Mouse (Mus musculus) myocyte (in vitro differentiated cells): ENCODE measurements at regions not wholly inside any gene's neighbourhood (a gene's known extent, or its start where the extent isn't known, plus 50 kb on each side); places are given as distances from the start of the nearest gene placed in this dataset.

Experiments used
- H3K27me3 ChIP-seq: one replicate; pipeline ENCODE4 v1.6.1; 2011; ENCODE audit not compliant: control insufficient read depth, insufficient read depth, insufficient read length
- H3K36me3 ChIP-seq: one replicate; pipeline ENCODE4 v1.6.1; 2011; ENCODE audit not compliant: control insufficient read depth, insufficient read depth
- H3K4me2 ChIP-seq: one replicate; pipeline ENCODE4 v1.6.1; 2011; ENCODE audit warnings: low read depth, control low read depth
- H3K4me3 ChIP-seq: one replicate; pipeline ENCODE4 v1.5.1; 2011; ENCODE audit warnings: mild to moderate bottlenecking, control low read depth, moderate library complexity
- H3K79me2 ChIP-seq: one replicate; pipeline ENCODE4 v1.6.1; 2011; ENCODE audit not compliant: control insufficient read depth, insufficient read depth
- H3ac ChIP-seq: one replicate; pipeline ENCODE4 v1.6.1; 2011; ENCODE audit not compliant: control insufficient read depth, insufficient read length
- CEBPB ChIP-seq: IDR thresholded peaks from 2 replicates; pipeline ENCODE4 v1.6.1; 2011; ENCODE audit warnings: mild to moderate bottlenecking, moderate library complexity; ENCODE audit not compliant: poor library complexity, insufficient read depth, severe bottlenecking
- E2F4 ChIP-seq: IDR thresholded peaks from one replicate; pipeline ENCODE4 v1.6.1; 2011; ENCODE audit warnings: mild to moderate bottlenecking, control low read depth, moderate library complexity; ENCODE audit not compliant: insufficient read depth
- MAX ChIP-seq: IDR thresholded peaks from one replicate; pipeline ENCODE4 v1.6.1; 2011; ENCODE audit warnings: low read depth, mild to moderate bottlenecking, control low read depth
- MYOD1 ChIP-seq, 3 experiments: IDR thresholded peaks; one replicate each; pipeline ENCODE4 v1.6.1; 2011; ENCODE audit warnings: control low read depth in 2 of 3, low read depth in 2 of 3, mild to moderate bottlenecking in 2 of 3, moderate library complexity in 1 of 3; ENCODE audit not compliant: insufficient read length in 2 of 3, control insufficient read depth in 1 of 3
- MYOG ChIP-seq, 3 experiments: IDR thresholded peaks; one replicate each; pipeline ENCODE4 v1.6.1; 2011; ENCODE audit warnings: control low read depth in 2 of 3, low read depth in 2 of 3, mild to moderate bottlenecking in 2 of 3; ENCODE audit not compliant: insufficient read length in 2 of 3, control insufficient read depth in 1 of 3, insufficient read depth in 1 of 3
- POLR2A ChIP-seq: IDR thresholded peaks from one replicate; pipeline ENCODE4 v1.6.1; 2011; ENCODE audit warnings: low read depth, mild to moderate bottlenecking, control low read depth, moderate library complexity; ENCODE audit not compliant: insufficient read length
- POLR2AphosphoS2 ChIP-seq: IDR thresholded peaks from one replicate; pipeline ENCODE4 v1.6.1; 2011; ENCODE audit warnings: low read depth, control low read depth; ENCODE audit not compliant: insufficient read length
- REST ChIP-seq: IDR thresholded peaks from one replicate; pipeline ENCODE4 v1.6.1; 2011; ENCODE audit warnings: mild to moderate bottlenecking, control low read depth, moderate library complexity; ENCODE audit not compliant: insufficient read depth, insufficient read length
- SRF ChIP-seq: IDR thresholded peaks from one replicate; pipeline ENCODE4 v1.6.1; 2011; ENCODE audit warnings: low read depth; ENCODE audit not compliant: control insufficient read depth, insufficient read length
- TCF12 ChIP-seq: IDR thresholded peaks from one replicate; pipeline ENCODE4 v1.6.1; 2011; ENCODE audit warnings: mild to moderate bottlenecking, control low read depth; ENCODE audit not compliant: poor library complexity, insufficient read depth, severe bottlenecking
- TCF3 ChIP-seq: IDR thresholded peaks from one replicate; pipeline ENCODE4 v1.6.1; 2011; ENCODE audit warnings: low read depth, control low read depth; ENCODE audit not compliant: insufficient read length
- USF1 ChIP-seq: IDR thresholded peaks from one replicate; pipeline ENCODE4 v1.6.1; 2011; ENCODE audit warnings: low read depth, mild to moderate bottlenecking, control low read depth, moderate library complexity

DNA sequence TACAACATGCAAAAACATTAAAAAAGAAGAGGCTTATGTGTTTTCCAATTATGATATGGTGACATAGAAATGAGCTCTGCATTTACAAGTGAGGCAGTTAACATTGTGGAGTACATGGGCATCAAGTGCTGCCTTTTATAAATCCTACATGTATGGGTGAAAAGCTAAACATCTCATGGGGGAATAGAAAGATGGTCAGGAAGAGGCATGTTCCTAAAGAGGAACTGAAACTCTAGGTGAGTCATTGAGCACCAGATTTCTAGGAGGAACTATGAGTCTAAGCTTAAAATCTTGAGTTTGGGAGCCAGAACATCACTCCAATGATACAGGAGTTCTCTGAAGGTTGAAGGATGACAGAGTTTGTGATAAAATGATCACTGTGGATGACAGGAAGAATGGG, 1010.2 kb downstream of the Slitrk1 start:
- Histone ChIP-seq H3ac (no peak overlapping the region), H3K4me2 (no peak overlapping the region), H3K4me3 (no peak overlapping the region), H3K36me3 (no peaks in the 10 kb centered on the region), H3K27me3 (no peaks in the 10 kb centered on the region), H3K79me2 (no peaks in the 10 kb centered on the region)
- TF ChIP-seq SRF (no peak), USF1 (no peak), MYOG (IDR thresholded peaks at IDR 0.05; ENCODE audit: control insufficient read depth in 1 of 3, insufficient read depth in 1 of 3, insufficient read length in 2 of 3, low read depth in 2 of 3) (no peak), POLR2A (no peak), POLR2AphosphoS2 (no peak)

- no peaks in the 10 kb centered on the region for H3K27me3 ChIP-seq
- TF ChIP-seq REST (no peak), POLR2A (no peak), MYOG (IDR thresholded peaks at IDR 0.05; ENCODE audit: control insufficient read depth in 1 of 3, insufficient read depth in 1 of 3, insufficient read length in 2 of 3, low read depth in 2 of 3) (no peak)
Measured at GRCm38 (mm10) chr14:107901823-107902222, 1012.1 kb downstream of the Slitrk1 start.

GRCm38 (mm10) chr14:107860895-107861294, 1053.1 kb downstream of the Slitrk1 start:
- Histone ChIP-seq H3ac (no peak overlapping the region), H3K36me3 (no peaks in the 10 kb centered on the region), H3K4me2 (no peak overlapping the region), H3K79me2 (no peaks in the 10 kb centered on the region), H3K27me3 (no peaks in the 10 kb centered on the region), H3K4me3 (no peak overlapping the region)
- no peak for TF ChIP-seq TCF12
- no peak for TF ChIP-seq USF1
- no peak for TF ChIP-seq SRF
- no peak for TF ChIP-seq POLR2AphosphoS2
- no peak for TF ChIP-seq E2F4
- no peak for TF ChIP-seq POLR2A
- TF ChIP-seq CEBPB: no peak
- no peak for TF ChIP-seq MAX
- TF ChIP-seq TCF3: no peak
- no peak for TF ChIP-seq REST
- no peak for TF ChIP-seq MYOG (IDR thresholded peaks at IDR 0.05; ENCODE audit: control insufficient read depth in 1 of 3, insufficient read depth in 1 of 3, insufficient read length in 2 of 3, low read depth in 2 of 3)
- no peak for TF ChIP-seq MYOD1 (IDR thresholded peaks at IDR 0.05; ENCODE audit: control insufficient read depth in 1 of 3, insufficient read length in 2 of 3, low read depth in 2 of 3)

More at GRCm38 (mm10) chr14:107901823-107902222, 1012.1 kb downstream of the Slitrk1 start:
- H3ac ChIP-seq: no peak overlapping the region
- no peaks in the 10 kb centered on the region for H3K79me2 ChIP-seq
- no peaks in the 10 kb centered on the region for H3K36me3 ChIP-seq
- no peak overlapping the region for H3K4me2 ChIP-seq
- H3K4me3 ChIP-seq: no peak overlapping the region

- Histone ChIP-seq H3K27me3 (no peaks in the 10 kb centered on the region), H3K36me3 (no peaks in the 10 kb centered on the region), H3K4me2 (no peak overlapping the region), H3K79me2 (no peaks in the 10 kb centered on the region), H3ac (no peak overlapping the region), H3K4me3 (no peak overlapping the region)
- TF ChIP-seq USF1 (no peak), E2F4 (no peak), MAX (no peak), REST (no peak), POLR2AphosphoS2 (no peak), SRF (no peak), MYOG (IDR thresholded peaks at IDR 0.05; ENCODE audit: control insufficient read depth in 1 of 3, insufficient read depth in 1 of 3, insufficient read length in 2 of 3, low read depth in 2 of 3) (no peak), MYOD1 (IDR thresholded peaks at IDR 0.05; ENCODE audit: control insufficient read depth in 1 of 3, insufficient read length in 2 of 3, low read depth in 2 of 3) (no peak), TCF3 (no peak), CEBPB (no peak), POLR2A (no peak), TCF12 (no peak)
Measured at GRCm38 (mm10) chr14:107849688-107850087, 1064.3 kb downstream of the Slitrk1 start.

- no peak overlapping the region for H3K4me2 ChIP-seq
- H3K79me2 ChIP-seq: no peaks in the 10 kb centered on the region
- no peak overlapping the region for H3K4me3 ChIP-seq
- no peak for TF ChIP-seq POLR2A
- TF ChIP-seq POLR2AphosphoS2: no peak
- TF ChIP-seq TCF3: no peak
- no peak for TF ChIP-seq MYOG (IDR thresholded peaks at IDR 0.05; ENCODE audit: control insufficient read depth in 1 of 3, insufficient read depth in 1 of 3, insufficient read length in 2 of 3, low read depth in 2 of 3)
- no peak for TF ChIP-seq SRF
- no peak for TF ChIP-seq MYOD1 (IDR thresholded peaks at IDR 0.05; ENCODE audit: control insufficient read depth in 1 of 3, insufficient read length in 2 of 3, low read depth in 2 of 3)
- TF ChIP-seq USF1: no peak
- no peak for TF ChIP-seq TCF12
- no peak for TF ChIP-seq CEBPB
- no peak for TF ChIP-seq MAX
- TF ChIP-seq E2F4: no peak
- TF ChIP-seq REST: no peak
- H3K27me3 ChIP-seq: no peaks in the 10 kb centered on the region
- H3ac ChIP-seq: no peak overlapping the region
- no peaks in the 10 kb centered on the region for H3K36me3 ChIP-seq
Measured at GRCm38 (mm10) chr14:107845289-107846215, 1068.4 kb downstream of the Slitrk1 start.
